Mouse (Mus musculus) hindbrain, embryonic 14.5 days (tissue): ENCODE measurements around the gene Adgrg7. TPM values are rescaled to one million over a fixed set of nuclear protein-coding genes. Genes with fewer than 3 reads are reported as not detected.
A peak's percentile ranks its signal among the peaks of the same experiment; 100 is the strongest.

ENCODE experiments used
- ATAC-seq: fragments of 200-750 bp; cut with Nextera tagmentation; 2 replicates; pipeline ENCODE4 v1.8.0; 2017; ENCODE audit warnings: moderate number of reproducible peaks, mild to moderate bottlenecking, moderate TSS enrichment, moderate library complexity; ENCODE audit not compliant: low FRiP score
- DNase-seq: peaks from one replicate; pipeline ENCODE4 v3.0.0-alpha.2; 2015; ENCODE audit warnings: low spot score
- H3K27ac ChIP-seq: fragments of 300-500 bp; sonication (generic); 2 replicates; pipeline ENCODE4 v1.5.1; 2014; ENCODE audit warnings: mild to moderate bottlenecking, moderate library complexity
- H3K27me3 ChIP-seq: fragments of 300-500 bp; sonication (generic); 2 replicates; pipeline ENCODE4 v1.6.1; 2014; ENCODE audit warnings: mild to moderate bottlenecking, low read length, mixed read lengths; ENCODE audit not compliant: control insufficient read depth, insufficient read depth
- H3K36me3 ChIP-seq: fragments of 300-500 bp; sonication (generic); replicated peaks from 2 replicates; pipeline ENCODE4 v1.6.1; 2014; ENCODE audit not compliant: control insufficient read depth, insufficient read depth
- H3K4me1 ChIP-seq: fragments of 300-500 bp; sonication (generic); replicated peaks from 2 replicates; pipeline ENCODE4 v1.6.1; 2014; ENCODE audit warnings: antibody characterized with exemption, low read length, mixed read lengths; ENCODE audit not compliant: control insufficient read depth, insufficient read depth
- H3K4me2 ChIP-seq: fragments of 300-500 bp; sonication (generic); replicated peaks from 2 replicates; pipeline ENCODE4 v1.6.1; 2014; ENCODE audit warnings: mild to moderate bottlenecking, moderate library complexity
- H3K4me3 ChIP-seq: fragments of 300-500 bp; sonication (generic); replicated peaks from 2 replicates; pipeline ENCODE4 v1.5.1; 2014; ENCODE audit warnings: mild to moderate bottlenecking, low read length
- H3K9ac ChIP-seq: fragments of 300-500 bp; sonication (generic); 2 replicates; pipeline ENCODE4 v1.6.1; 2014
- H3K9me3 ChIP-seq: fragments of 300-500 bp; sonication (generic); 2 replicates; pipeline ENCODE4 v1.6.1; 2016; ENCODE audit warnings: low read length; ENCODE audit not compliant: control insufficient read depth
- WGBS: fragments of 180-500 bp; shearing (Covaris S2); extraction: QIAGEN DNeasy Blood & Tissue Kit; methylation state at CpG from one replicate; pipeline ENCODE4 v1.1.7; 2014; 5-methylcytosine and 5-hydroxymethylcytosine counted together
- polyA plus RNA-seq: library from polyadenylated mRNA; unstranded; fragments of >200 nt; fragmentation: Nextera tagmentation; extraction: Ambion mirVana; gene quantifications from 2 replicates; pipeline ENCODE4 v1.2.1, GENCODE M21; 2014

The Adgrg7 gene
- not detected in 2 replicates for polyA plus RNA-seq

DNA sequence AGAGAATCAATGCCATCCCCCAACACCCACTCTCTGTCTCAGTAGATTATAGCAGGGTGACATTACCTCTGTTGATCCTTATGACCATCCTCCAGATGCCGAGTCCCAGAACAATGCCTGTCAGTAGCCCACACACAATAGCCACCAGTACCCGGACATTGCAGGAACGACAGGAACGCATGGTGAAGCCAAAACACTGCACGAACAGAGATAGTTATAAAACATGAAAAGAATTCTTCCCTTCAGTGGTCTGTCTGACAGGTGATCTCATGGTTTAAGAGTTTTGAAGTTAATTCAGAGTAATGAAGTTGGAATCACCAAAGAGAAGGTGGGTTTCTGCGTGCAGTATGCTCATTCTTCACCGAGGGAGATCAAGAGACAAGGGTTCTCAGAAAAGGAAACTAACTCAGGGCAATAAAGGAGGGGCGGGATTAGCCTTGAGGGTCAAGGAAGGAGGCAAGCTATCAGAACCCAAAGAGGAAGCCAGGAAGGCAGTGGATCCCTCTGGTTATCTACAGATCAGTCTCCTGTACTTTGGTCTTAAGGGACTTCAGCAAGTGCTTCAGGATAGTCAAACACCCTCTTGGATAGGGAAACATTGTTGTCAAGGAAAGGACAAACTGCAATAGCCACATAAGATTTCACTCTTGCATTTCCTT is at the start of gene Adgrg7:
Gene Adgrg7, minus strand, starts transcription at position 375 of the 659 bp plus-strand sequence.
- no peak within 1 kb of the TSS for H3K4me3 ChIP-seq
- no peak within 1 kb of the TSS for H3K4me2 ChIP-seq
- H3K36me3 ChIP-seq = no peaks in the 10 kb centered on the region
- H3K4me1 ChIP-seq = no peaks in the 10 kb centered on the region
- ATAC-seq = no peak
- H3K9ac ChIP-seq = no peak within 1 kb of the TSS
- no peaks in the 10 kb centered on the region for H3K27me3 ChIP-seq
- WGBS = 83% methylated on average over 8 of the region's 8 CpGs
- no peak for DNase-seq
- H3K9me3 ChIP-seq = no peaks in the 10 kb centered on the region
- H3K27ac ChIP-seq = no peak within 1 kb of the TSS

DNA sequence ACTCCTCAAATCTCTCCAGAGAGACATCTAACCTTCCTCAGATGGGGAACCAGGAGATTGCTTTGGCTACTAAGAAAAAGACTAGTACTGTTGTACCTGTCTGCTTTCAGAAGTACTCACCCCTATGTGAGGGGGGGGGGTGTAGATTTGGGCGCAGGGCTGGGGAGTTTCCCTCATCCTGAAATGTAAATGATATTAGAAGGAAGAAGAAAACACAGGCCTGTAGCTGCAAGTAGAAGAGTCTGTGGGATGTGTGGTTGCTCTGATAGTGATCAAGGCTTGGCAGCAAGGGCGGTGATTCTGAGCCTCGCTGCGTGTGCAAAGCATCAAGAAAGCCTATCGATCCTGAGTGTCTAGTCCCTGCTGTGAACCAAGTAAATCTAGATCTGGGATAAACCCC is 47.3 kb upstream of the Adgrg7 start:
- no peak overlapping the region for H3K27ac ChIP-seq
- no peak for DNase-seq
- no peaks in the 10 kb centered on the region for H3K4me1 ChIP-seq
- H3K4me2 ChIP-seq = no peak overlapping the region
- H3K27me3 ChIP-seq = no peaks in the 10 kb centered on the region
- WGBS = 94% methylated on average over 5 of the region's 5 CpGs
- H3K9ac ChIP-seq = no peak overlapping the region
- no peak for ATAC-seq
- no peaks in the 10 kb centered on the region for H3K36me3 ChIP-seq
- no peak overlapping the region for H3K4me3 ChIP-seq
- H3K9me3 ChIP-seq = no peaks in the 10 kb centered on the region

DNA sequence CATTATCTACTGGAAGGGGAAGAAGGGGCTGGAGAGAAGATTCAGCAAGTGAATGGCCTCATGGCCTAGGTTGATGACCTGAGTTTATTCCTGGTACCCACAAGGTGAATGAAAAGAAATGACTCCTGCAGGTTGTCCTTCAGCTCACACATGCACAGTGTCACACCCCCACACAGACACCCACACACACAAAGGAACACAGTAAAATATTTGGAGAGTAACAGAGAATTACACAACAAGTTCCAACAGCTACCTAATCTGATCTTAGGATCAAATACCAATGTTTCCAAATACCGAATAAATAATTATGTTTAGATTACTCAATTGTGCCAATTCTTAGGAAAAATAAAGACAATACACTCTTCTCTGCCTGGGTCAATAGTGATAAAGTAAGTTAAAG is 37.7 kb upstream of the Adgrg7 start:
- DNase-seq = no peak
- H3K36me3 ChIP-seq = no peaks in the 10 kb centered on the region
- no peaks in the 10 kb centered on the region for H3K9me3 ChIP-seq
- no peak overlapping the region for H3K9ac ChIP-seq
- WGBS = 88% methylated on average over 1 of the region's 1 CpGs
- no peaks in the 10 kb centered on the region for H3K27me3 ChIP-seq
- no peak overlapping the region for H3K4me2 ChIP-seq
- no peak overlapping the region for H3K4me3 ChIP-seq
- H3K27ac ChIP-seq = no peak overlapping the region
- H3K4me1 ChIP-seq = no peaks in the 10 kb centered on the region
- no peak for ATAC-seq

DNA sequence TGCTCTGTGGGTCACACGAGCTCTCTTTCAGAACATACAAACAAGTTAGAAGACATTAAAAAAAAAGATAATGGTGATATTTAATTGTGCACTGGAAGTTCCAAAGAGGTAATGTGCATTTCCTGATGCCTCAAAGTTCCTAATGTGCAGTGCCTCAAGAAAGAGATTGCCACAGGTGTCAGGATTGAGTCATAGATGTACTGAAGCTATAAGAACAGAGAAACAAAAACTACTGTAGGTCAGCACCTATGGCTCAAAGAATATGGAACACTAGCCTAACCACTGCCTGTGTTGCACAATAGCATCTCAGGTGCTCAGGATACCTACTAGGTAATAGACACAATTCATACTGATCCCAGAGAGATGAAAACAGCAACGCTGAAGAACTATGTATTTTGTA is 36.3 kb upstream of the Adgrg7 start:
- H3K27ac ChIP-seq = no peak overlapping the region
- ATAC-seq (no peak), DNase-seq (no peak)
- H3K4me1 ChIP-seq = no peaks in the 10 kb centered on the region
- no peak overlapping the region for H3K9ac ChIP-seq
- 93% methylated on average over 2 of the region's 2 CpGs for WGBS
- no peaks in the 10 kb centered on the region for H3K36me3 ChIP-seq
- no peaks in the 10 kb centered on the region for H3K27me3 ChIP-seq
- H3K4me2 ChIP-seq = no peak overlapping the region
- H3K9me3 ChIP-seq = no peaks in the 10 kb centered on the region
- no peak overlapping the region for H3K4me3 ChIP-seq

DNA sequence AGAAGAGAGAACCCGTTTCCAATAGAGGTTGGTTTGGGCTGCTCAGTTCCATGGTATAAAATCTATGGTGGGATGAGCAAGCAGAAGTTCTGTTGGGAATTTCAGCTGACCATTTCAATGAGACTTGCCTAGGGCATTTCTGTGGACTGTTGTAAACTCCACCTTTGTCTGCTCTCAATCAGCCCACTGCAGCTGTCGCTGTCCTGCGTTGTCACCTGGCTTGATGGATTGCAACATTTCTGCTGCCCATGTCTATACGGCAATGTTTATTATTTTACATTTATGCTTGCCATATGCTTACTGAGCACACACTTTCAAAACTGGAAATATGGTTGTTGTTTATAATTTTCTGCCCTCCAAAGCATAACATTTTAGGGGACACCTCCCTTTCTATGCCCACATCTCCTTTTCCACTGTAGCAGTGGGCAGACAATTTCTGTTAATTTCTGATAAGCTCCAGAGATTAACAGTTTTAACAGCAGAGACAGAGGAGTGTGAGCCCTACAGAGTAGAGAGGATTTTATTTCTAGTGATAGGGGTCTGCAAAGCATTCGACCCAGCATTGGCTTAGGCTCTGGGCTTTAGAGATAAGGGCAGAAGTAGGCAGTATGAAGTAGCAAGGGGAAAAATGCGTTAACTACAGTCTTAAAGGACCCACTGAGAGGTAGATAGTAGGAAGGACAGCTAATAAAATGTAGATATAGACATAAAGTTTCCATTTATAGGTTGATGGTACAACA is 5.9 kb upstream of the Adgrg7 start:
- no peak overlapping the region for H3K4me2 ChIP-seq
- H3K4me1 ChIP-seq = no peaks in the 10 kb centered on the region
- H3K9ac ChIP-seq = no peak overlapping the region
- H3K9me3 ChIP-seq = no peaks in the 10 kb centered on the region
- 82% methylated on average over 6 of the region's 6 CpGs for WGBS
- no peaks in the 10 kb centered on the region for H3K36me3 ChIP-seq
- H3K4me3 ChIP-seq = no peak overlapping the region
- no peak overlapping the region for H3K27ac ChIP-seq
- H3K27me3 ChIP-seq = no peaks in the 10 kb centered on the region
- DNase-seq (no peak), ATAC-seq (no peak)

DNA sequence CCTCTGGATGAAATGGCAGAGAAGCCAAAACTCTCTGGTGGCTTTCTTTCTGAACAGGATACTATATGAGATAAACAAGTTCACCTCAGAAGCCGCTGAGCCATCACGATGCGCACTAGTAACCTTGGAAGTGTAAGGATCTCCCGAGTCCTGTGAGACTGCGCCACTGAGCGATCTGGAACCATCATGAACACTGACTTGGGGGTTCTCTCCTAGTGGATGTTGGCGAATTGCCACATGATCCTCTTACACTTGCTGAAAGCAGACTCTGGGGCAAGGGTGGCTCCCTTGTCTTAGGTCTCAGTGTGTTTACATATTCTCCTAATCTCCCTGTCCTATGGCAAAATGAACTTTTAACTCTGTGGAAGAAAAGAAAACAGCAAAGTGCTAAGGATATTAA is 5.3 kb upstream of the Adgrg7 start:
- ATAC-seq (no peak), DNase-seq (no peak)
- Histone ChIP-seq H3K9me3 (no peaks in the 10 kb centered on the region), H3K9ac (no peak overlapping the region), H3K4me1 (no peaks in the 10 kb centered on the region), H3K36me3 (no peaks in the 10 kb centered on the region), H3K27ac (no peak overlapping the region), H3K4me2 (no peak overlapping the region), H3K27me3 (no peaks in the 10 kb centered on the region), H3K4me3 (no peak overlapping the region)
- WGBS = 89% methylated on average over 7 of the region's 7 CpGs

DNA sequence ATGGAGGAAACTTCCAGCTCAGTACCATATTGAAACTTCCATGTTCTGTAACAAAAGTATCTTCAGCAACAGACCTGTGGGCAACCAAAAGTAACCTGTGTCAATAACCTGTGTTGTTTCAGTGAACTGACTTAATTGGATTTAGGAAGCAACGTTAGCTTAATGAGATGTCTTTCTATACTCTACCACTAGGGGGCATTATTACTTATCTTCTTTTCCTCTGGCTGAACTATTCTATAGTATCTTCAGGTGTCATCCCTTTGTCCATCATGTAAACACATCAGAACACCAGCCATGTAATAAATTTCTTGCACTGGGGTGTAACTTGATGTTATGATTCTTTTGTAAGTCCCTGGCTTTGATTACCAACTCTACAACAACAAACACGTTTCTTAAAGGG is 4.8 kb upstream of the Adgrg7 start:
- WGBS = 50% methylated on average over 2 of the region's 2 CpGs
- no peak overlapping the region for H3K4me2 ChIP-seq
- no peak overlapping the region for H3K27ac ChIP-seq
- H3K9ac ChIP-seq = no peak overlapping the region
- H3K36me3 ChIP-seq = no peaks in the 10 kb centered on the region
- no peaks in the 10 kb centered on the region for H3K9me3 ChIP-seq
- ATAC-seq (no peak), DNase-seq (peak; percentile 32)
- no peaks in the 10 kb centered on the region for H3K4me1 ChIP-seq
- H3K27me3 ChIP-seq = no peaks in the 10 kb centered on the region
- H3K4me3 ChIP-seq = no peak overlapping the region

DNA sequence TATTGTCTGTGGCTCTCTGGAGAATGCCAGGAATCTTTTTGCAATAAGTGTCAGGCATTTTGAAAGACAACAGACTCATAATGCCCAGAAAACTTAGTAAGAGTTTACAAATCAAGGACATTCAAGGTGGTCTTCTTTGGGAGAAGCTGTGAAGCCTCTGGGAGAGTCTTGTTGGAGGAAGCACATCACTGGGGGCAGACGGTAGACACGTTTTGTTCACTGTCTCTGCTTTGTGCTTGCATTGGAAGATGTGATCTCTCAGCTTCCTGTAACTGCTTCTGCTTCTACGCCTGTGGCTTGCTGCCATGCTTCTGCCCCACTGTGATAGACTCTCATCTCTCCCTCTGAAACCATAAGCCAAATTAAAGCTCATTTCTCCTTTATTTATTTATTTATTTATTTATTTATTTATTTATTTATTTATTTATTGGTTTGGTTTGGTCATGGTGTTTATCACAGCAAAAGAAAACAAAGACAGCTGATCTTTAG is 3.9 kb upstream of the Adgrg7 start:
- Histone ChIP-seq H3K9ac (no peak overlapping the region), H3K4me1 (no peaks in the 10 kb centered on the region), H3K9me3 (no peaks in the 10 kb centered on the region), H3K4me3 (no peak overlapping the region), H3K36me3 (no peaks in the 10 kb centered on the region), H3K27ac (no peak overlapping the region), H3K4me2 (no peak overlapping the region), H3K27me3 (no peaks in the 10 kb centered on the region)
- DNase-seq (no peak), ATAC-seq (no peak)
- 86% methylated on average over 3 of the region's 3 CpGs for WGBS

DNA sequence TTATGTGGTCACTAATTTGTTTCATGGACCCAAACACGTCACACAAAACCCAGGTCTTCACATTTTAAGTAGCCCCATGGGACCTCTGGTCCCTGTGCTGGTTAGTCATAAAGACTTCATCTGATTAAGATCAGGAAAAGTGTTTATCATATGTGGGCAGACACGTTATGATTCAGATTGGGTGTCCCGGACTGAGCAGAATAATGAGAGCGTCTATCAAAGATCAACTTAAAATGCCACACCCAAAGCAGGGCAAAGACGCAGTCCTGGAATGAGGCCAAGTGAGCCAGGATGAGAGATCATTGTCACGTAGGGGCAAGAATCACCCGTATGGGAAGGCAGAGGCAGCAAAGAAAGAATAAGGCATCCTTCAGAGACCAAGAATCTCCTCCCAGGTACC is 3.2 kb upstream of the Adgrg7 start:
- WGBS = 74% methylated on average over 7 of the region's 7 CpGs
- Histone ChIP-seq H3K4me3 (no peak overlapping the region), H3K4me1 (no peaks in the 10 kb centered on the region), H3K4me2 (no peak overlapping the region), H3K27ac (no peak overlapping the region), H3K27me3 (no peaks in the 10 kb centered on the region), H3K9ac (no peak overlapping the region), H3K36me3 (no peaks in the 10 kb centered on the region), H3K9me3 (no peaks in the 10 kb centered on the region)
- ATAC-seq (no peak), DNase-seq (no peak)
